Mouse (Mus musculus) ES-E14 (cell line): ENCODE data around the gene 4930505A04Rik.

Experiments
- CHD2 ChIP-seq: IDR thresholded peaks from 2 replicates; pipeline ENCODE4 v1.6.1; 2014; ENCODE audit warnings: mild to moderate bottlenecking, low read depth, low read length, inconsistent platforms
- HCFC1 ChIP-seq: IDR thresholded peaks from 2 replicates; pipeline ENCODE4 v1.6.1; 2012; ENCODE audit warnings: low read length, inconsistent platforms, borderline replicate concordance; ENCODE audit not compliant: insufficient read depth
- MAFK ChIP-seq: IDR thresholded peaks from 2 replicates; pipeline ENCODE4 v1.6.1; 2014; ENCODE audit warnings: mild to moderate bottlenecking, low read depth, low read length, inconsistent platforms; ENCODE audit not compliant: insufficient read depth
- ZC3H11A ChIP-seq: IDR thresholded peaks from 2 replicates; pipeline ENCODE4 v1.6.1; 2012; ENCODE audit warnings: low read depth, mild to moderate bottlenecking, inconsistent platforms, low read length, borderline replicate concordance
- ZNF384 ChIP-seq: IDR thresholded peaks from 2 replicates; pipeline ENCODE4 v1.6.1; 2012; ENCODE audit warnings: low read depth, low read length, inconsistent platforms

- TF ChIP-seq MAFK (no peak), CHD2 (no peak), ZNF384 (no peak), ZC3H11A (no peak), HCFC1 (no peak)
Measured at GRCm38 (mm10) chr11:30488183-30488582, 16.6 kb upstream of the 4930505A04Rik start.
